Mouse (Mus musculus) activated CD4-positive, CD25-positive, alpha-beta regulatory T cell, adult 4 months (primary cell): ENCODE data around the gene Tmem56. TPM values are rescaled to one million over a fixed set of nuclear protein-coding genes. Genes with fewer than 3 reads are reported as not detected.
A peak's percentile ranks its signal among the peaks of the same experiment; 100 is the strongest.

Source experiments
- ATAC-seq: one replicate; pipeline ENCODE4 v1.8.0; 2017
- polyA plus RNA-seq, 2 experiments: library from polyadenylated mRNA; unstranded; fragments of 100-300 nt; shearing (Covaris generic); gene quantifications; one replicate each; pipeline ENCODE4 v1.2.1; 2017

Gene Tmem56
- polyA plus RNA-seq, 2 experiments from 2014 or later = 0.11 TPM; not detected in 1

GRCm38 (mm10) chr3:121168581-121168980 lies 114.3 kb downstream of the Tmem56 start:
- ATAC-seq = no peak

- ATAC-seq = peak; percentile 80
Measured at GRCm38 (mm10) chr3:121163271-121163819, 119.6 kb downstream of the Tmem56 start.

DNA sequence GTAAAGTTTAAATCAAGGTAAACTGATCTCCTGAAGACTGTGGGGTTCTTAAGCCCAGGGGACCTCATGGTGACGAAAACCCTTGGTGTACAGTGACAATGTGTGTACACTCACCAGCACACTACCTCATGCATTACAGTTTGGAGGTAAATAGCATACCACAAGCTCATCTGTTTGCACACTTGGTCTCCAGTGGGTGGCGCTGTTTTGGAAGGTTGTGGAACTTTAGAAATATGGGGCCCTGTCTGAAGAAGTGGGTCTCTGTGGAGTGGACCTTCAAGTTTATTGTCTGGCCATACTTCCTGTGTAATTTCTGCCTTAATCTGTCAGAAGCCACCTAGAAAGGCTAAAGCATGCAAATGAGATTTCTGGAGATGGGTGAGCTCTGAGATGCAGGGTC lies 121.2 kb downstream of the Tmem56 start:
- ATAC-seq = no peak

GRCm38 (mm10) chr3:121160424-121160823 lies 122.5 kb downstream of the Tmem56 start:
- no peak for ATAC-seq

GRCm38 (mm10) chr3:121159566-121159965 lies 123.3 kb downstream of the Tmem56 start:
- no peak for ATAC-seq

DNA sequence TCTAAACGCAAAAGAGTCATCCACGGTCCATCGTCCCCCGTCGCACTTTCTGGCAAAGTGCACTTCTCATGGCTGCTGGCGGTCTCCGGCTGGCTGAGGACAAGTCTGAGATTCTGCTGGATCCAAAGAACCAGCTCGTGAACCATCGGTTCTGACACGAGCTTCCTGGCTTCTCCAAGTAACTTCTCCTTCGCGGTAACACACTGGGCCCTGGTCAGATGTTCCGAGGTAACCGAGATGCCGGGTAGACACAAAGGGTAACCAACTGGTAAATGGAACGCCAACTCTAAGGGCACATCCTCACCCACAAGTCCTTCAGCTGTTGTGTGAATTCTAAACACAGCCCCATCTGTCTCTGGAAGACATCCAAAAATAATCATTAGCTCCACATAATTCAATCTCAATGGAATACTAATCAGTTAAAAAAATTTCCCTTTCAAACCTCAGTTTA lies 124.0 kb downstream of the Tmem56 start:
- no peak for ATAC-seq

GRCm38 (mm10) chr3:121157546-121158330 lies 125.2 kb downstream of the Tmem56 start:
- no peak for ATAC-seq

GRCm38 (mm10) chr3:121156451-121157186 lies 126.3 kb downstream of the Tmem56 start:
- no peak for ATAC-seq

- ATAC-seq = no peak
Measured at GRCm38 (mm10) chr3:121156043-121156442, 126.9 kb downstream of the Tmem56 start.

Other genes with a start within 250 kb of the Tmem56 start
- 10 to 100 TPM in 1 of 2 experiments, 1 to 10 TPM in 1; 7.0 to 16.4 TPM for gene Rwdd3, start 111.4 kb downstream of the Tmem56 start, polyA plus RNA-seq
- gene Alg14, start 8.7 kb upstream of the Tmem56 start, polyA plus RNA-seq = 10 to 100 TPM; 13.7 to 21.5 TPM
- gene Cnn3, start 143.4 kb upstream of the Tmem56 start, polyA plus RNA-seq = 1 to 10 TPM; 2.5 to 4.1 TPM
- gene Slc44a3, start 249.3 kb upstream of the Tmem56 start, polyA plus RNA-seq = not detected